Mouse (Mus musculus) neural tube, embryonic 13.5 days (tissue): ENCODE measurements around the gene Grin2d. TPM values are rescaled to one million over a fixed set of nuclear protein-coding genes. Genes with fewer than 3 reads are reported as not detected.
A peak's percentile ranks its signal among the peaks of the same experiment; 100 is the strongest.

Experiments
- ATAC-seq: fragments of 200-750 bp; cut with Nextera tagmentation; 2 replicates; pipeline ENCODE4 v1.8.0; 2017; ENCODE audit warnings: low read depth, mild to moderate bottlenecking, moderate TSS enrichment, moderate library complexity
- H3K27ac ChIP-seq: fragments of 300-500 bp; sonication (generic); replicated peaks from 2 replicates; pipeline ENCODE4 v1.5.1; 2015; ENCODE audit warnings: moderate library complexity, mild to moderate bottlenecking, inconsistent platforms
- H3K27me3 ChIP-seq: fragments of 300-500 bp; sonication (generic); 2 replicates; pipeline ENCODE4 v1.6.1; 2015; ENCODE audit warnings: mild to moderate bottlenecking, inconsistent platforms
- H3K36me3 ChIP-seq: fragments of 300-500 bp; sonication (generic); 2 replicates; pipeline ENCODE4 v1.6.1; 2015; ENCODE audit warnings: mild to moderate bottlenecking, inconsistent platforms
- H3K4me1 ChIP-seq: fragments of 300-500 bp; sonication (generic); replicated peaks from 2 replicates; pipeline ENCODE4 v1.6.1; 2015; ENCODE audit warnings: inconsistent platforms
- H3K4me2 ChIP-seq: fragments of 300-500 bp; sonication (generic); 2 replicates; pipeline ENCODE4 v1.6.1; 2015; ENCODE audit warnings: inconsistent platforms, mild to moderate bottlenecking, moderate library complexity
- H3K4me3 ChIP-seq: fragments of 300-500 bp; sonication (generic); 2 replicates; pipeline ENCODE4 v1.5.1; 2015; ENCODE audit warnings: mild to moderate bottlenecking, inconsistent platforms
- H3K9ac ChIP-seq: fragments of 300-500 bp; sonication (generic); 2 replicates; pipeline ENCODE4 v1.6.1; 2015; ENCODE audit warnings: moderate library complexity, mild to moderate bottlenecking, inconsistent platforms
- H3K9me3 ChIP-seq: fragments of 300-500 bp; sonication (generic); 2 replicates; pipeline ENCODE4 v1.6.1; 2016; ENCODE audit warnings: inconsistent platforms
- WGBS: fragments of 180-500 bp; shearing (Covaris S2); methylation state at CpG from one replicate; pipeline ENCODE4 v1.1.7; 2015; 5-methylcytosine and 5-hydroxymethylcytosine counted together
- polyA plus RNA-seq: library from polyadenylated mRNA; unstranded; fragments of >200 nt; fragmentation: Nextera tagmentation; extraction: Ambion mirVana; gene quantifications from 2 replicates; pipeline ENCODE4 v1.2.1, GENCODE M21; 2015

Gene Grin2d
- polyA plus RNA-seq, 1 experiment from 2014 or later: 1.6 TPM

DNA sequence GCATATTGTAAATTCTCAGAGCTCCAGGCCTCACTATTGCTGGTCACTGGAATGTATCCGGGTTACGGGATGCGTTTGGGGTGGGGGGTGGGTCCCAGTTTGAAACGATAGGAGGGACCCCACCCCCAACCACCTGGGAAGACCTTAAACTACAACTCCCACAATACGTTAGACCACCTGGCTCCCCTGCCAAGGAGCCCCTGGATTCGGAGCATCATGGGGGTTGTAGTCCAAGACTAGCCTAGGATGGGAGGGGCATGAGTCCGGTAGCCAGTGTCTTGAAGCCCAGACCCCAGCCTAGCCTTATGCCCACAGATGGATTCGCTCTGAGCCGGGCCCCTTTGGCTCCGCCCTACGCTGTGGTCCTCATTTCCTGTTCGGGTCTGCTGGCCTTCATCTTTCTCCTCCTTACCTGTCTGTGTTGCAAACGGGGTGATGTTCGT lies 92.0 kb downstream of the Grin2d start:
- Histone ChIP-seq H3K9ac (peak overlapping the region; percentile 97), H3K36me3 (peaks cover 41% of the 10 kb centered on the region), H3K9me3 (no peaks in the 10 kb centered on the region), H3K4me1 (peaks cover 43% of the 10 kb centered on the region), H3K4me3 (peak overlapping the region; percentile 83), H3K27ac (peak overlapping the region; percentile 98), H3K27me3 (peaks cover 6% of the 10 kb centered on the region), H3K4me2 (peak overlapping the region; percentile 92)
- peak; percentile 37 for ATAC-seq
- 1% methylated on average over 14 of the region's 14 CpGs for WGBS

- Histone ChIP-seq H3K4me1 (peaks cover 43% of the 10 kb centered on the region), H3K27me3 (peaks cover 6% of the 10 kb centered on the region), H3K9ac (peak overlapping the region; percentile 97), H3K4me2 (peak overlapping the region; percentile 92), H3K9me3 (no peaks in the 10 kb centered on the region), H3K4me3 (peak overlapping the region; percentile 83), H3K27ac (peak overlapping the region; percentile 98), H3K36me3 (peaks cover 35% of the 10 kb centered on the region)
- ATAC-seq: peak; percentile 52
- WGBS: 1% methylated on average over 39 of the region's 42 CpGs
Measured at GRCm38 (mm10) chr7:45785388-45786135, 92.6 kb downstream of the Grin2d start.

GRCm38 (mm10) chr7:45784524-45785372 lies 93.4 kb downstream of the Grin2d start, which contains the start of gene Sult2b1:
Gene Sult2b1, minus strand, starts transcription at chr7:45784669.
- Histone ChIP-seq H3K9me3 (no peaks in the 10 kb centered on the region), H3K27ac (peak within 1 kb of the TSS; percentile 98), H3K4me2 (peak within 1 kb of the TSS; percentile 92), H3K4me1 (peaks cover 44% of the 10 kb centered on the region), H3K27me3 (peaks cover 6% of the 10 kb centered on the region), H3K36me3 (peaks cover 27% of the 10 kb centered on the region), H3K4me3 (peak within 1 kb of the TSS; percentile 83), H3K9ac (peak within 1 kb of the TSS; percentile 97)
- ATAC-seq: peak; percentile 68
- 17% methylated on average over 20 of the region's 20 CpGs for WGBS

DNA sequence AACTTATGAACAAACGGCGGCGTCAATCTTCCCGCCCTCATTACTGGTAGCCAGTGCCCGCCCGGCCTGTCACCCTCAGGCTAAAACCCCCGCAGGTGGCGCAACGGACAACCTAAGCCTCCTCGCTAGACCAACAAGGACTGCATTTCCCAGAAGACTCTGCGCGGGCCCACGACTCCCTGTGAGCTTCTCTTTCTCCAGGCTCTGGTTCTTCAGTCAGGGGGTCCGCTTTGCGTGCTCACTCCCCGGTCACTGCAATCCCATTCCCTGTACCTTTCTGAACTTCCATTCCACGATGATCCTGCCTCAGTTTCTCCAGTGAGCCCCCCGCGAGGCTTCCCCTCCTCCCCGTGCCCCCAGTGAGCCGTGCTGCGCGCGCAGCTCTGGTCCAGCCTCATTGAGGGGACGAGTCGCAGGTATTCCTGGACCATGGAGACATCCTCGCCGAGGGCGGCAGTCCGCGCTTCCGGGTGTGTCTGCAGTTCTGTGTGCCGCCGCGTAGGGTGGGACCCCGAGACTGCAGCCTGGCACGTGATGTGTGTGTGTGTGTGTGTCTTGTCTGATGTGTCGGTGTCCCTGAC lies 94.6 kb downstream of the Grin2d start, which contains the start of gene Lmtk3:
Gene Lmtk3, plus strand, starts transcription at position 228 of the 581 bp plus-strand sequence.
- peaks cover 15% of the 10 kb centered on the region for H3K36me3 ChIP-seq
- peak within 1 kb of the TSS; percentile 92 for H3K4me2 ChIP-seq
- peak within 1 kb of the TSS; percentile 83 for H3K4me3 ChIP-seq
- H3K9ac ChIP-seq: peak within 1 kb of the TSS; percentile 97
- peaks cover 6% of the 10 kb centered on the region for H3K27me3 ChIP-seq
- no peaks in the 10 kb centered on the region for H3K9me3 ChIP-seq
- H3K4me1 ChIP-seq: peaks cover 52% of the 10 kb centered on the region
- ATAC-seq: peak; percentile 38
- H3K27ac ChIP-seq: peak within 1 kb of the TSS; percentile 98
- WGBS: under 1% methylated on average over 38 of the region's 38 CpGs

GRCm38 (mm10) chr7:45782271-45782670 lies 95.9 kb downstream of the Grin2d start:
- Histone ChIP-seq H3K4me1 (peaks cover 39% of the 10 kb centered on the region), H3K4me3 (no peak overlapping the region), H3K9ac (no peak overlapping the region), H3K27ac (no peak overlapping the region), H3K36me3 (peaks cover 2% of the 10 kb centered on the region; the same call in 1 of the 2 replicates), H3K27me3 (peaks cover 10% of the 10 kb centered on the region), H3K4me2 (no peak overlapping the region), H3K9me3 (no peaks in the 10 kb centered on the region)
- 77% methylated on average over 4 of the region's 4 CpGs for WGBS
- ATAC-seq: no peak

Other genes starting within 250 kb of the Grin2d start
- gene Mamstr, start 238.4 kb downstream of the Grin2d start, polyA plus RNA-seq: 3.1 and 3.4 TPM in 2 replicates
- gene Fut2, start 212.0 kb downstream of the Grin2d start, polyA plus RNA-seq: 0.15 TPM in 1 of 2 replicates, not detected in the other
- gene Ntn5, start 194.4 kb downstream of the Grin2d start, polyA plus RNA-seq: 1.9 and 2.6 TPM in 2 replicates
- 0.52 and 0.93 TPM in 2 replicates for gene Sec1, start 184.0 kb downstream of the Grin2d start, polyA plus RNA-seq
- gene Car11, start 178.5 kb downstream of the Grin2d start, polyA plus RNA-seq: 44.5 and 46.0 TPM in 2 replicates
- gene Dbp, start 173.3 kb downstream of the Grin2d start, polyA plus RNA-seq: 3.1 and 4.1 TPM in 2 replicates
- 570 and 614 TPM in 2 replicates for gene Rpl18, start 162.9 kb downstream of the Grin2d start, polyA plus RNA-seq
- 25.1 and 26.3 TPM in 2 replicates for gene Sphk2, start 160.4 kb downstream of the Grin2d start, polyA plus RNA-seq
- gene Fam83e, start 157.2 kb downstream of the Grin2d start, polyA plus RNA-seq: 0.39 and 0.55 TPM in 2 replicates
- gene Spaca4, start 152.6 kb downstream of the Grin2d start, polyA plus RNA-seq: not detected in 2 replicates
- gene Lmtk3, start 94.6 kb downstream of the Grin2d start, polyA plus RNA-seq: 17.2 and 17.4 TPM in 2 replicates
- 4.9 and 5.2 TPM in 2 replicates for gene Sult2b1, start 93.7 kb downstream of the Grin2d start, polyA plus RNA-seq
- 292 and 303 TPM in 2 replicates for gene Cyth2, start 63.8 kb downstream of the Grin2d start, polyA plus RNA-seq
- 0.85 and 0.93 TPM in 2 replicates for gene Kcnj14, start 53.6 kb downstream of the Grin2d start, polyA plus RNA-seq
- 34.6 and 37.2 TPM in 2 replicates for gene Grwd1, start 47.4 kb downstream of the Grin2d start, polyA plus RNA-seq
- gene Kdelr1, start 5.6 kb downstream of the Grin2d start, polyA plus RNA-seq: 41.9 and 44.6 TPM in 2 replicates
- gene Syngr4, start 18.3 kb upstream of the Grin2d start, polyA plus RNA-seq: not detected in 2 replicates
- 4.7 and 5.1 TPM in 2 replicates for gene Tmem143, start 18.6 kb upstream of the Grin2d start, polyA plus RNA-seq
- 47.4 and 51.6 TPM in 2 replicates for gene Emp3, start 43.0 kb upstream of the Grin2d start, polyA plus RNA-seq
- 3.4 and 3.8 TPM in 2 replicates for gene Ccdc114, start 45.7 kb upstream of the Grin2d start, polyA plus RNA-seq
- gene Abcc6, start 151.9 kb upstream of the Grin2d start, polyA plus RNA-seq: 0.52 and 0.56 TPM in 2 replicates
- 36.0 and 38.6 TPM in 2 replicates for gene Nomo1, start 155.3 kb upstream of the Grin2d start, polyA plus RNA-seq
- 1.1 and 1.7 TPM in 2 replicates for gene Kcnj11, start 222.4 kb upstream of the Grin2d start, polyA plus RNA-seq